Comparison of ENCODE assay signal across 15 mouse cellular contexts in the genomic region with DNA sequence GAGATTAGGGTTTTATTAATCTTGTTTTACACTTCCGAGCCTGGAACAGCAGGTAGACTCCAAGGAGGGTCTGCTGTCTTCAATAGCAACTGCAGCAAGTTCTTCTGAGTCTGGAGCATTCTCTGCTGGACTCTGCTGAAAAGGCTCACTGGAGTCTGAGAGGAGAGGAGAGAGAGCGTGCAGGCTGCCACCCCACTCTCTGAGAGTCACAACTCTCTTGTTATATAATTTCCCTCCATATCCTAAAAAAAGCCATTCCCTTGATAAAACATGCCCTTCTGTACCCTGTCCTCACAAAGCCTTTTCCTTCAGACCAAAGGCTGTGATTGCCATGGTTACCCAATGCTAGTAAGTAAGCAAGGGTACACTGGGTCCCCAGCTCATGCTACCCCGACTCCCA.
"Had no signal": no experiment of that assay in that cellular context is flagged by ENCODE, and none has a peak within 500 bp of the region (broad histone marks: within the 10 kb centered on the region; RNA-seq: fewer than 3 reads in every experiment).

No protein-coding gene starts in this region.

- ATAC-seq: forebrain, postnatal 0 days; hindbrain, postnatal 0 days; intestine, embryonic 16.5 days; liver, embryonic 12.5 days had no signal

- DNase-seq: forebrain, postnatal 0 days; gastrocnemius, postnatal 14 days; gastrocnemius, postnatal 36 days; heart, postnatal 10 days; kidney, adult 11 months; kidney, adult 2 months; kidney, adult 9 months; kidney, postnatal 14 days; kidney, postnatal 36 days; layer of hippocampus, adult 9-11 months; layer of hippocampus, postnatal 36 days; left cerebral cortex, postnatal 4 days had no signal
